In the genomic region with DNA sequence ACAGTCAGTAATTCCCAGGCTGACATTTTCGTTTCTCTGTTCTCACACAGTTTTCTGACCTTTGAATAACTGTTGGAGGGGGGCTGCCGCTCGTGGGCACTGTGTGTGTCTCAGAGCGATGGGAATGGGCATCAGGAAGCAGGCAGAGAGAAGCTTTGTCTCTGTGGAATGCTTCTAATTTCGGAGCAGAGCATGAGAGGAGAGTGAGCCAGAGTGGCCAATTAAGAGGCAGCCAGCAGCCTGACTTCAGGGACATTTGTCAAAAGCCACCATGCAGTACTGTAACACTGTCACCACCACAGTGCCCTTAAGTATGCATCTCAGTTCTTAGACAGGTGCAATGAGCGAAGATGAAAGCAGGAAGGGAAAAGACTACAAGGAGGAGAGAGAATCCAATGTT, we compare ENCODE assay signal across 23 mouse cellular contexts.
DNase-seq lines count a peak whose midpoint lies in the region; ATAC-seq and TF ChIP-seq lines count a peak whose summit lies in the region.
"Had no signal": no experiment of that assay in that cellular context is flagged by ENCODE, and none has a peak within 500 bp of the region (broad histone marks: within the 10 kb centered on the region; RNA-seq: fewer than 3 reads in every experiment).

No protein-coding gene starts in this region.

- TF ChIP-seq CTCF in brain, embryonic 14.5 days (IDR thresholded peaks at IDR 0.05; ENCODE audit: borderline replicate concordance, extremely low read depth, insufficient read depth, insufficient read length), result no peak

- no peaks in the 10 kb centered on the region for H3K9me3 ChIP-seq in heart, embryonic 11.5 days (replicated peaks; ENCODE audit: control insufficient read depth, low read length)
- no peaks in the 10 kb centered on the region for H3K9me3 ChIP-seq in hindbrain, embryonic 14.5 days (ENCODE audit: control insufficient read depth, low read length)
- H3K9me3 ChIP-seq in hindbrain, embryonic 10.5 days, result no peaks in the 10 kb centered on the region
- no peaks in the 10 kb centered on the region for H3K9me3 ChIP-seq in neural tube, embryonic 13.5 days
- H3K9me3 ChIP-seq: embryonic facial prominence, embryonic 10.5 days; limb, embryonic 15.5 days; liver, embryonic 15.5 days had no signal

- no peak for DNase-seq in heart, postnatal 10 days
- no peak for DNase-seq in hindbrain, embryonic 14.5 days (ENCODE audit: low spot score)
- no peak for DNase-seq in hindbrain, embryonic 10.5 days (ENCODE audit: low spot score)
- DNase-seq in brain, embryonic 14.5 days (ENCODE audit: low read depth), result peak; percentile 59
- DNase-seq in left cerebral cortex, postnatal 10 days (ENCODE audit: extremely low spot score in 1 of 2, low spot score in 2 of 2), result no peak
- DNase-seq: adrenal gland, postnatal 25 days; cerebellum, adult 2 months; cerebellum, postnatal 36 days; gastrocnemius, postnatal 14 days; kidney, adult 8-10 months; kidney, postnatal 14 days; layer of hippocampus, postnatal 36 days; right cerebral cortex, adult 18-20 months; thymus, postnatal 14 days had no signal

- TF ChIP-seq POLR2A in brain, embryonic 14.5 days (IDR thresholded peaks at IDR 0.05; ENCODE audit: borderline replicate concordance, extremely low read depth, insufficient read depth, insufficient read length, poor library complexity, severe bottlenecking), result no peak

- H3K27ac ChIP-seq in heart, embryonic 11.5 days (ENCODE audit: low read depth, low read length), result peak overlapping the region; percentile 35; the same call in 1 of the 2 replicates
- H3K27ac ChIP-seq in hindbrain, embryonic 14.5 days, result no peak overlapping the region
- H3K27ac ChIP-seq in hindbrain, embryonic 10.5 days, result no peak overlapping the region
- peak overlapping the region; percentile 52 for H3K27ac ChIP-seq in neural tube, embryonic 13.5 days (replicated peaks)
- H3K27ac ChIP-seq: embryonic facial prominence, embryonic 10.5 days; layer of hippocampus, adult 2 months; limb, embryonic 15.5 days; liver, embryonic 15.5 days; macrophage had no signal

- H3K9ac ChIP-seq in heart, embryonic 11.5 days (ENCODE audit: low read depth, low read length), result no peak overlapping the region
- no peak overlapping the region for H3K9ac ChIP-seq in hindbrain, embryonic 14.5 days
- H3K9ac ChIP-seq in neural tube, embryonic 13.5 days, result no peak overlapping the region
- H3K9ac ChIP-seq: limb, embryonic 15.5 days; liver, embryonic 15.5 days had no signal

- H3K27me3 ChIP-seq in heart, embryonic 11.5 days (ENCODE audit: control insufficient read depth, insufficient read depth, low read length), result no peaks in the 10 kb centered on the region
- H3K27me3 ChIP-seq in hindbrain, embryonic 14.5 days (ENCODE audit: control insufficient read depth, insufficient read depth, low read length), result no peaks in the 10 kb centered on the region
- no peaks in the 10 kb centered on the region for H3K27me3 ChIP-seq in hindbrain, embryonic 10.5 days (ENCODE audit: insufficient read depth, poor library complexity, severe bottlenecking)
- H3K27me3 ChIP-seq in neural tube, embryonic 13.5 days, result no peaks in the 10 kb centered on the region
- H3K27me3 ChIP-seq: limb, embryonic 15.5 days; liver, embryonic 15.5 days had no signal

- H3K36me3 ChIP-seq in heart, embryonic 11.5 days (ENCODE audit: control insufficient read depth, insufficient read depth, low read length), result no peaks in the 10 kb centered on the region
- H3K36me3 ChIP-seq in hindbrain, embryonic 14.5 days (replicated peaks; ENCODE audit: control insufficient read depth, insufficient read depth), result no peaks in the 10 kb centered on the region
- no peaks in the 10 kb centered on the region for H3K36me3 ChIP-seq in hindbrain, embryonic 10.5 days
- H3K36me3 ChIP-seq in neural tube, embryonic 13.5 days, result no peaks in the 10 kb centered on the region
- H3K36me3 ChIP-seq: embryonic facial prominence, embryonic 10.5 days; G1E; limb, embryonic 15.5 days; liver, embryonic 15.5 days had no signal

- H3K4me2 ChIP-seq in heart, embryonic 11.5 days, result peak overlapping the region; percentile 36
- H3K4me2 ChIP-seq in hindbrain, embryonic 14.5 days (replicated peaks), result no peak overlapping the region
- 0 out of 2 replicates have a peak overlapping the region, but pooled peaks have one; percentile 2 for H3K4me2 ChIP-seq in neural tube, embryonic 13.5 days
- H3K4me2 ChIP-seq: limb, embryonic 15.5 days; liver, embryonic 15.5 days had no signal

- WGBS in heart, embryonic 11.5 days (ENCODE audit: insufficient replicate concordance), result 25% methylated on average over 6 of the region's 6 CpGs
- WGBS in hindbrain, embryonic 14.5 days, result 37% methylated on average over 6 of the region's 6 CpGs
- 55% methylated on average over 6 of the region's 6 CpGs for WGBS in hindbrain, embryonic 10.5 days
- 34% methylated on average over 6 of the region's 6 CpGs for WGBS in neural tube, embryonic 13.5 days

- H3K4me3 ChIP-seq in heart, embryonic 11.5 days (ENCODE audit: low read depth, low read length), result no peak overlapping the region
- H3K4me3 ChIP-seq in hindbrain, embryonic 14.5 days (replicated peaks; ENCODE audit: low read length), result no peak overlapping the region
- no peak overlapping the region for H3K4me3 ChIP-seq in hindbrain, embryonic 10.5 days
- no peak overlapping the region for H3K4me3 ChIP-seq in neural tube, embryonic 13.5 days
- H3K4me3 ChIP-seq: embryonic facial prominence, embryonic 10.5 days; layer of hippocampus, adult 2 months; limb, embryonic 15.5 days; liver, embryonic 15.5 days had no signal

- no peak for ATAC-seq in heart, embryonic 11.5 days (replicated peaks; ENCODE audit: insufficient number of reproducible peaks, low FRiP score, low TSS enrichment)
- ATAC-seq in hindbrain, embryonic 14.5 days (ENCODE audit: low FRiP score), result peak; percentile 43; the same call in 1 of the 2 replicates
- ATAC-seq in neural tube, embryonic 13.5 days (ENCODE audit: low read depth), result peak; percentile 27; the same call in 1 of the 2 replicates
- no peak for ATAC-seq in megakaryocyte-erythroid progenitor cell, adult 5-6 weeks (replicated peaks; ENCODE audit: low FRiP score, low TSS enrichment, poor library complexity, severe bottlenecking)

- intact Hi-C loops in heart, postnatal 10 days (cut with DNase I), result no loop called here
- intact Hi-C loops in left cerebral cortex, postnatal 10 days (cut with DNase I), result no loop called here

- 0 out of 2 replicates have a peak, but pooled peaks cover 3% of the 10 kb centered on the region for H3K4me1 ChIP-seq in heart, embryonic 11.5 days (ENCODE audit: control insufficient read depth, insufficient read depth, low read length)
- H3K4me1 ChIP-seq in hindbrain, embryonic 14.5 days (replicated peaks; ENCODE audit: control insufficient read depth, insufficient read depth, low read length), result peaks cover 14% of the 10 kb centered on the region
- H3K4me1 ChIP-seq in hindbrain, embryonic 10.5 days (replicated peaks), result no peaks in the 10 kb centered on the region
- H3K4me1 ChIP-seq in neural tube, embryonic 13.5 days (replicated peaks), result peaks cover 17% of the 10 kb centered on the region
- H3K4me1 ChIP-seq: liver, embryonic 15.5 days had no signal

Comparison
In these comparisons a context has a peak if more than half of its experiments do, and no peak if none do; other contexts are left out.
1. ATAC-seq: peak in hindbrain, embryonic 14.5 days (single experiment) and neural tube, embryonic 13.5 days (single experiment); none in heart, embryonic 11.5 days (single experiment) and megakaryocyte-erythroid progenitor cell, adult 5-6 weeks (single experiment).
2. H3K27ac ChIP-seq: peak in heart, embryonic 11.5 days (single experiment) and neural tube, embryonic 13.5 days (single experiment); none in hindbrain, embryonic 14.5 days (single experiment) and hindbrain, embryonic 10.5 days (single experiment).